Mouse (Mus musculus) stomach, postnatal 0 days (tissue): ENCODE measurements around the gene Bcl2a1c. TPM values are rescaled to one million over a fixed set of nuclear protein-coding genes. Genes with fewer than 3 reads are reported as not detected.

Source experiments
- ATAC-seq: fragments of 200-750 bp; cut with Nextera tagmentation; 2 replicates; pipeline ENCODE4 v1.8.0; 2017; ENCODE audit not compliant: low FRiP score, low TSS enrichment
- DNase-seq: peaks from one replicate; pipeline ENCODE4 v3.0.0-alpha.2; 2016; ENCODE audit warnings: low spot score
- H3K27ac ChIP-seq: fragments of 300-500 bp; sonication (generic); replicated peaks from 2 replicates; pipeline ENCODE4 v1.5.1; 2014; ENCODE audit warnings: mild to moderate bottlenecking, control low read depth
- H3K27me3 ChIP-seq: fragments of 300-500 bp; sonication (generic); 2 replicates; pipeline ENCODE4 v1.6.1; 2014; ENCODE audit warnings: low read length; ENCODE audit not compliant: control insufficient read depth, insufficient read depth
- H3K36me3 ChIP-seq: fragments of 300-500 bp; sonication (generic); 2 replicates; pipeline ENCODE4 v1.6.1; 2014; ENCODE audit warnings: low read length, mixed read lengths; ENCODE audit not compliant: control insufficient read depth, insufficient read depth
- H3K4me1 ChIP-seq: fragments of 300-500 bp; sonication (generic); replicated peaks from 2 replicates; pipeline ENCODE4 v1.6.1; 2014; ENCODE audit warnings: antibody characterized with exemption; ENCODE audit not compliant: control insufficient read depth, insufficient read depth
- H3K4me2 ChIP-seq: fragments of 300-500 bp; sonication (generic); replicated peaks from 2 replicates; pipeline ENCODE4 v1.6.1; 2014; ENCODE audit warnings: low read depth, mild to moderate bottlenecking, control low read depth, moderate library complexity
- H3K4me3 ChIP-seq: fragments of 300-500 bp; sonication (generic); 2 replicates; pipeline ENCODE4 v1.5.1; 2014; ENCODE audit warnings: low read depth, low read length, control low read depth
- H3K9ac ChIP-seq: fragments of 300-500 bp; sonication (generic); 2 replicates; pipeline ENCODE4 v1.6.1; 2014; ENCODE audit warnings: mild to moderate bottlenecking, low read length, control low read depth, mixed read lengths
- H3K9me3 ChIP-seq: fragments of 300-500 bp; sonication (generic); 2 replicates; pipeline ENCODE4 v1.6.1; 2016; ENCODE audit warnings: low read length; ENCODE audit not compliant: control insufficient read depth
- CTCF ChIP-seq: IDR thresholded peaks from 2 replicates; pipeline ENCODE4 v1.5.1; 2016; ENCODE audit warnings: antibody characterized with exemption, low read depth, mild to moderate bottlenecking, moderate library complexity
- EP300 ChIP-seq: optimal IDR thresholded peaks from 2 replicates; pipeline ENCODE3; 2016; ENCODE audit warnings: antibody characterized with exemption
- WGBS: fragments of 180-500 bp; shearing (Covaris S2); extraction: QIAGEN DNeasy Blood & Tissue Kit; methylation state at CpG from one replicate; pipeline ENCODE4 v1.1.7; 2014; 5-methylcytosine and 5-hydroxymethylcytosine counted together
- polyA plus RNA-seq: library from polyadenylated mRNA; unstranded; fragments of >200 nt; fragmentation: Nextera tagmentation; extraction: Ambion mirVana; gene quantifications from 2 replicates; pipeline ENCODE4 v1.2.1, GENCODE M21; 2015

The Bcl2a1c gene
- polyA plus RNA-seq, 1 experiment from 2014 or later = not detected

GRCm38 (mm10) chr9:114379871-114380270 is 49.9 kb downstream of the Bcl2a1c start:
- peaks cover 7% of the 10 kb centered on the region for H3K36me3 ChIP-seq
- 72% methylated on average over 12 of the region's 12 CpGs for WGBS
- TF ChIP-seq CTCF = no peak
- no peak for TF ChIP-seq EP300
- no peaks in the 10 kb centered on the region for H3K9me3 ChIP-seq
- H3K27me3 ChIP-seq = no peaks in the 10 kb centered on the region
- no peaks in the 10 kb centered on the region for H3K4me1 ChIP-seq
- no peak overlapping the region for H3K27ac ChIP-seq
- ATAC-seq (no peak), DNase-seq (no peak)
- no peak overlapping the region for H3K9ac ChIP-seq
- H3K4me2 ChIP-seq = no peak overlapping the region
- no peak overlapping the region for H3K4me3 ChIP-seq

Other genes starting within 250 kb of the Bcl2a1c start
- 76.3 and 85.5 TPM in 2 replicates for gene Crtap, start 60.5 kb downstream of the Bcl2a1c start, polyA plus RNA-seq
- 27.1 and 28.2 TPM in 2 replicates for gene Glb1, start 70.9 kb downstream of the Bcl2a1c start, polyA plus RNA-seq
- gene Tmppe, start 71.0 kb downstream of the Bcl2a1c start, polyA plus RNA-seq = 5.7 and 5.8 TPM in 2 replicates
- gene Ccr4, start 174.8 kb downstream of the Bcl2a1c start, polyA plus RNA-seq = not detected in 2 replicates
- not detected in 2 replicates for gene C130032M10Rik, start 185.6 kb downstream of the Bcl2a1c start, polyA plus RNA-seq
- 0.47 and 0.51 TPM in 2 replicates for gene Trim71, start 234.2 kb downstream of the Bcl2a1c start, polyA plus RNA-seq